In genomic region chr9:87563244-87563643, GRCm38 (mm10) we compare ENCODE assay signal across 25 mouse cellular contexts.
"Had no signal": no experiment of that assay in that cellular context is flagged by ENCODE, and none has a peak within 500 bp of the region (broad histone marks: within the 10 kb centered on the region; RNA-seq: fewer than 3 reads in every experiment).

No protein-coding gene starts in this region.

- H3K27ac ChIP-seq: gastrocnemius, adult 2 months; heart, embryonic 10.5 days; hindbrain, embryonic 10.5 days; hindbrain, embryonic 12.5 days; hindbrain, embryonic 14.5 days; intestine, embryonic 15.5 days; layer of hippocampus, adult 2 months; left cerebral cortex, adult 2 months; limb, embryonic 10.5 days; limb, embryonic 12.5 days; liver, embryonic 13.5 days; liver, embryonic 15.5 days had no signal

- H3K36me3 ChIP-seq: heart, embryonic 10.5 days; heart, embryonic 12.5 days; hindbrain, embryonic 10.5 days; hindbrain, embryonic 12.5 days; intestine, embryonic 15.5 days; limb, embryonic 10.5 days; limb, embryonic 12.5 days; liver, embryonic 13.5 days; liver, embryonic 15.5 days had no signal

- H3K9ac ChIP-seq: heart, embryonic 12.5 days; hindbrain, embryonic 12.5 days; hindbrain, embryonic 14.5 days; intestine, embryonic 15.5 days; limb, embryonic 12.5 days; liver, embryonic 13.5 days; liver, embryonic 15.5 days had no signal

- ATAC-seq: hindbrain, embryonic 16.5 days; inflammation-experienced regulatory T-cells, adult 6 months; intestine, embryonic 15.5 days; intestine, postnatal 0 days had no signal

- DNase-seq: gastrocnemius, adult 2 months; gastrocnemius, postnatal 10 days; gastrocnemius, postnatal 25 days; heart, adult 18-20 months; heart, postnatal 10 days; heart, postnatal 4 days; kidney, adult 18-20 months; kidney, postnatal 25 days; liver; liver, embryonic 13.5 days had no signal

- H3K4me2 ChIP-seq: heart, embryonic 12.5 days; hindbrain, embryonic 12.5 days; hindbrain, embryonic 14.5 days; intestine, embryonic 15.5 days; limb, embryonic 12.5 days; liver, embryonic 11.5 days; liver, embryonic 13.5 days; liver, embryonic 15.5 days had no signal

- H3K27me3 ChIP-seq: heart, embryonic 12.5 days; hindbrain, embryonic 12.5 days; intestine, embryonic 15.5 days; liver, embryonic 13.5 days; liver, embryonic 15.5 days had no signal

- H3K9me3 ChIP-seq: heart, embryonic 10.5 days; heart, embryonic 12.5 days; hindbrain, embryonic 10.5 days; hindbrain, embryonic 12.5 days; intestine, embryonic 15.5 days; limb, embryonic 10.5 days; limb, embryonic 12.5 days; liver, embryonic 13.5 days; liver, embryonic 15.5 days had no signal

- H3K4me1 ChIP-seq: heart, embryonic 10.5 days; hindbrain, embryonic 12.5 days; intestine, embryonic 15.5 days; liver, embryonic 13.5 days; liver, embryonic 15.5 days had no signal

- H3K4me3 ChIP-seq: gastrocnemius, adult 2 months; heart, embryonic 10.5 days; heart, embryonic 12.5 days; hindbrain, embryonic 10.5 days; hindbrain, embryonic 12.5 days; intestine, embryonic 15.5 days; layer of hippocampus, adult 2 months; left cerebral cortex, adult 2 months; limb, embryonic 10.5 days; limb, embryonic 12.5 days; liver, embryonic 13.5 days; liver, embryonic 15.5 days had no signal
